Mouse (Mus musculus): ENCODE results near the gene Tmem88.

Tmem88 gene

DNA sequence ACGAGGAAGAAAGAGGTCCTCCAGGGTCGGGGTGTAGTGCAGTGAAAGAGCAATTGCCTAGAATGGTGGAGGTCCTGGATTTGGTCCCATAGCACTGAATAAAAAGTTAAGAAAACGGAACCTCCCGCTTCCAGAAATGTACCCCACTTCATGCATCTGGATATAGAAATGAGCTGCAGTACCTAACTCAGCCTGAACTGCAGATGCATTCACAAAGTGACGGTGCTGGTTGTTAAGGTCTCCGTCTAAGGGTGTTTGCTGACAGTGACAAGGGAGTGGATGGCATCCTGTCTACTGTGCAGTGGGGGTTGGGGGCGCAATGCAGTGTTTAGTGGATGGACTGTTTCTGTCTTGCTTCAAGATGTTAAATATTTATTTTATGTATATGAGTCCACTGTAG lies 11.3 kb downstream of the Tmem88 start:
- CTCF ChIA-PET: no interaction called here

- CTCF ChIA-PET: no interaction called here
Observed at GRCm38 (mm10) chr11:69384979-69385378, 13.1 kb downstream of the Tmem88 start.

- CTCF ChIA-PET: interaction anchor here (0.7 kb wide), 1 partner anchor 20 kb away, joined by 4 read pairs; no protein-coding TSS in a partner anchor
Observed at GRCm38 (mm10) chr11:69382478-69383105, 15.4 kb downstream of the Tmem88 start.

- CTCF ChIA-PET: interaction anchor here (0.6 kb wide), 1 partner anchor 74 kb away, joined by 8 read pairs; no protein-coding TSS in a partner anchor
Observed at GRCm38 (mm10) chr11:69381356-69381755, 16.7 kb downstream of the Tmem88 start.

- CTCF ChIA-PET: no interaction called here
Observed at GRCm38 (mm10) chr11:69379600-69379999, 18.4 kb downstream of the Tmem88 start.

- CTCF ChIA-PET: interaction anchor here (0.6 kb wide), 2 partner anchors 72 to 325 kb away, joined by 3 read pairs; no protein-coding TSS in a partner anchor
Observed at GRCm38 (mm10) chr11:69377766-69378165, 20.3 kb downstream of the Tmem88 start.

GRCm38 (mm10) chr11:69375646-69376045 lies 22.4 kb downstream of the Tmem88 start:
- CTCF ChIA-PET: interaction anchor here (0.6 kb wide), 1 partner anchor 332 kb away, joined by 4 read pairs; no protein-coding TSS in a partner anchor

DNA sequence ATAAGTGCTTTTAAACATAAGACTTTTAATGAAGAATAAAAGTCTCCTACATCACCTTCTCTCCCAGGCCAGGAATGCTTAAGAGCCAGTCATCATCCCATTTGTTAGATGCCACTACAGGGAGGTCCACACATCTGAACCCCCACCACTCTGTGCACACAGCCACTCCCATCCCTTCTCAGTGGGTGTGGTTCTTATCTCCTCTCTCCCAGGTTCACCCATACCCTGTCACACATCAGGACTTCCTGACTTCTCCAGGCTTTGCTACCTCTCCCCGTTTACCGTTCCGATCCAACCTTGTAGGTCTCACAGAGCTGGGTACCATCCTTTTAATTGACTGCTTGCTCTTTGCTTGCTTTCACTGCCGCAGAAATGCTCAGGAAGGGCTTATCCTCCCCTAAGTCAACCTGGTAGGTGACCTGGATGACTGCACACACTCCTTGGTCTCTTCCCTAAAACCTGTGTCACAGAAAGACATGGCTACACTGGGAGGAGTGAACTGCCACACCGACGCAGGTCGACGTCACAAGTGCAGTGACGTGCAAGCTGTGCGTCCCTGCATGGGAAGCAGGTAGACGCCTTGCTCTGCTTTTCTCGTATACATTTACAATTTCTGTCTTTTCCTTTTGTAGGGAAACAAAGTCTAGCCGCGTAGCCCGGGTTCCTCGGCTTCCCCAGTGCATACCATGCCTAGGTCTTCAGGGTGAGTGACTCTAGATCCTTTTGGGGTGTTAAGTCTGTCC lies 24.6 kb downstream of the Tmem88 start:
- CTCF ChIA-PET: no interaction called here

- CTCF ChIA-PET: interaction anchor here (0.6 kb wide), 1 partner anchor 100 kb away, joined by 3 read pairs; no protein-coding TSS in a partner anchor
Observed at GRCm38 (mm10) chr11:69372780-69373170, 25.3 kb downstream of the Tmem88 start.

DNA sequence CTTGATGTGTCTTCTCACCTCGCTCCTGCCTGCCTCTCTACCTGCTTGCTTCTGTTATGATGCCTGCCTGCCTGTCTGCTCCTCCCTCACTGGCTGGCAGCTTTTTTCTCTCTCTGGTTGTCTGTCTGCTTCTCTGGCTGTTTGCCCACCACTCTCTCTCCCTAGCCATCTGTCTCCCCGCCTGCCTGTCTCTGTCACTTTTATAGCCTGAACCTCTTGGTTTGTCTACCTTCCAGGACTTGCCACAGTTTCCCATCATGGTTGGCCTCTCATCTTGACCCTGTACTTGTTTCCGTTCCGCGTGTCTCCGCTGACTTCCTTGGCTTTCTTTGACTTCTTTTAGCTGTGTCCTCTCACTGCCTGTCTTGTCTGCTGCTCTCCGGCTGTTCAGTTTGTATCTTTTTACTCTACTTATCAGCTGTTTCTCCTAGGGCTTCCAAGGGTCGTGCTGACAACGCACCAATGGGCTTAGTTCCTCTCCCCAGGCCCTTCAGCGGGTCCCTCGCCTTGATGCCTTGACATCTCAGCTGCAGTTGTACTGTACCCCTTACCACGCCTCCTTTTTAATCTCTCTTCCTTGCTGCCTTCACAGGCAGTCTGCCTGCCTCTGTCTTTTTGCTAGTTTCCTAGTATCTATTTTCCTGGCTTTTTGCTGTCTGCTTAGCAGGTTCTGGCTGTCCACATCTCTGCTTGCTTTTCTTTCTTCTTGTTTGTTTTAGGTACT lies 25.8 kb downstream of the Tmem88 start:
- CTCF ChIA-PET: interaction anchor here (0.6 kb wide), 1 partner anchor 99 kb away, joined by 3 read pairs; no protein-coding TSS in a partner anchor

DNA sequence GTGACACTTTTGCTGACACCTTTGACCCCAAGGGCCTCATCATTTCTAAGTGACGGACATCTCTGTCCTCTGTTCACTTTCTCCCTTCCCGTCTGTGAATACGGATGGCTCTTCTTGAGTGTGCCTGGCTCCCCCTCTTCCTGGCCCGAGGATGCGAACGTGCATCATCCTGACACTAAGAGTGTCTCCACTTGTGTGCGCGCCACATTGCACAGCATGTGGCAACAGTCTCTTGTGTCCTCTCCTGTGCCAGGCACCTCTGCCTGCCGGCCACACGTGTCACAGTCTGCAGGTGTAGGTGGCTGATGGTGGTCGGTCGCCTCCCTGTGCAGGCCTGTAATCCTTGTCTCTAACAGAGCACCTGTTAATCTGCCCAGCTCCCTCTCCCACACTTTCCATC lies 26.4 kb downstream of the Tmem88 start:
- CTCF ChIA-PET: no interaction called here

DNA sequence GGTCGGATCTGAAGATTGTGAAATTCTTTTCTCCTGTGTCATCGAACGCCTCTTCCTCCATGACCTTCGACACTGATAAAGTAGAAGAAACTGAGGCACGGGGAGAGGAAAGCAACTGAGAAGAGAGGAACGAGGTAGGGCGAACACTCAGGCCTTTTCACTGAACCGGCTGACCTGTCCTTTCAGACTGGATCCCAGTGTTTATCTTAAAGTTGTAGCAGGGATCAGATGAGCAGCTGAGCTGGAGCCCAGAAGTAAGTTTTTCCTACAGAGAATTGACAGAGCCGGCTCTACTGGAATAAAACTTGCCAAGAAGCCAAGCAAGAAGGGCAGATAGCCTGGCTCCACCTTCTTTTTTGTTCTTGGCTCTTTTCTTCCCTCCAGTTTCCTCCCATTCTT lies 27.2 kb downstream of the Tmem88 start:
- CTCF ChIA-PET: interaction anchor here (0.6 kb wide), 1 partner anchor 8 kb away, joined by 5 read pairs; no protein-coding TSS in a partner anchor

GRCm38 (mm10) chr11:69369990-69370816 lies 27.8 kb downstream of the Tmem88 start:
- CTCF ChIA-PET: interaction anchor here (0.6 to 0.7 kb wide), 5 partner anchors 9 to 97 kb away, joined by 3 to 8 read pairs (median 6); no protein-coding TSS in a partner anchor

DNA sequence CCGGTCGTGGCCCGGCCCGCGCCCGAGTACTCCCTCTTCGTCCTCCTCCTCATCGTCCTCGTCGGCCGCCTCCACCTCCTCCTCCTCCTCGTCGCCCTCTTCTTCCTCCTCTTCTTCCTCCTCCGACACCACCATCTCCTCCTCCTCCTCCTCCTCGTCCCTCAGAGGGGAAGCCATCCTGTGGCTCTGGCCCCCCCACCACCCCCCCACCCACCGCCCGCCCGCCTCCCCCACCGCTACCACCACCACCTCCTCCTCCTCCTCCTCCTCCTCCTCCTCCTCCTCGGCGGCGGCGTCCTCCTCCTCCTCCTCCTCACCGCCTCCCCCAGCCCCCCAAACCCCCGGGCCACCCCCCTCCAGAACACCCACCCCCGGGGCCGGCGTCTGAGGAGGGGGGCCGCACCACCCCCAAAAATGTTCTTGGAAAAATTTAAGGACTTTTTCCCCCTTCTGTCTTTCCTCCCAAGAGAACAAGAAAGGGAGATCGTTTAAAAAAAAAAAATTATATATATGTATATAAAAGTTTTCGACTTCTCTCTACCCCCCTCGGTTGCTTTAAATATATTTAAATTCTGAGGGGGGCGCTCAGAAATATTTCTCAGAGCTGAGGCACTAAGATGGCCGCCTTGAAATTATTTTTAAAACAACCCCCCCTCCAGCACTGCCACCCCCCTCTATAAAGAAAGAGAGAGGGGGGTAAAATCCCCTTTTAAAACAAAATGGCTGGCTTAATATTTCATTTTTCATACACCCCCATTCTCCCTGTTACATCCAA lies 28.6 kb downstream of the Tmem88 start, which contains the start of gene Chd3:
Chd3 (minus strand) TSS at position 192 of the 775 bp plus-strand sequence.
- CTCF ChIA-PET: interaction anchor here (0.6 to 1.4 kb wide), 4 partner anchors 32 to 96 kb away, joined by 3 to 7 read pairs (median 5); no protein-coding TSS in a partner anchor

DNA sequence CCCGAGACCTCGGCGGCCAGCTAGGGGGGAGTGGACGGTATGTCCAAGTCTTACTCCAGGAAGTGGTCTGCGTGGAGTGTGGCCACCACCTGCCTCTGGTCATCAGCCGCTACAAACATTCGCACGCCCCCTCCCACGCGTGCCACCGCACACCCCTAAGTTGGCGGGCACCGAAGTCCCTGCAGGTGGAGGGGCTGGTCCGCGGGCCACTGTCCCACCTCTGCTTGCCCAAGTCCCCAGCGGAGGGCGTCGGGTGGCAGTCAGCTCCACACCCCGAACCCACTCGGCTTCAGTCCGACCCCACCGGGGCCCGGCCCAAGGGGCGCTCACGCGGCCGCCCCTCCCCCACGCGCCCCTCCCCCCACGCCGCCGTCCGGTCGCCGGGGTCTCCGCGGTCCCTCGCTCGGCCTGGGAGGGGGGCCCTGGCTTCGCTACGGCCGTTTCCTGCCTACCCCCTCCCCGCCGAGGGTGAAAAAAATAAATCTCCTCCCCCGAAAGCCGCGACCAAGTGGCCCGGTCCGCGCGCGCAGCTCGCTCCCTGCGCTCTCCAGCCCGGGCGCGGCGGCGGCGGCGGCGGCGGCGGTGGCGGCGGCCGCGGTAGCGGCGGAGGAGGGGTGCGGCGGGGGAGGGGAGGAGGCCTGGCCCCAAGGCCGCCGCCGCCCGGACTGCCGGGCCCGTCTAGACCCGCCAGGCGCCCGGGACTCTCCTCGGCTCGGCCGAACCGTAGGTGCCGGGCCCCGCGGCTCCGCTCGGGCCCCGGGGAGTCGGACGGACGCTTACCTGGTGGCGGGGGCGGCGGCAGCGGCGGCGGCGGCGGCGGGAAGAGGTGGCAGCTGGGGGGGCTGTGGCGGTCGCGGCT lies 29.4 kb downstream of the Tmem88 start:
- CTCF ChIA-PET: interaction anchor here (1.0 to 1.4 kb wide), 2 partner anchors 35 to 63 kb away, joined by 3 to 4 read pairs; no protein-coding TSS in a partner anchor

DNA sequence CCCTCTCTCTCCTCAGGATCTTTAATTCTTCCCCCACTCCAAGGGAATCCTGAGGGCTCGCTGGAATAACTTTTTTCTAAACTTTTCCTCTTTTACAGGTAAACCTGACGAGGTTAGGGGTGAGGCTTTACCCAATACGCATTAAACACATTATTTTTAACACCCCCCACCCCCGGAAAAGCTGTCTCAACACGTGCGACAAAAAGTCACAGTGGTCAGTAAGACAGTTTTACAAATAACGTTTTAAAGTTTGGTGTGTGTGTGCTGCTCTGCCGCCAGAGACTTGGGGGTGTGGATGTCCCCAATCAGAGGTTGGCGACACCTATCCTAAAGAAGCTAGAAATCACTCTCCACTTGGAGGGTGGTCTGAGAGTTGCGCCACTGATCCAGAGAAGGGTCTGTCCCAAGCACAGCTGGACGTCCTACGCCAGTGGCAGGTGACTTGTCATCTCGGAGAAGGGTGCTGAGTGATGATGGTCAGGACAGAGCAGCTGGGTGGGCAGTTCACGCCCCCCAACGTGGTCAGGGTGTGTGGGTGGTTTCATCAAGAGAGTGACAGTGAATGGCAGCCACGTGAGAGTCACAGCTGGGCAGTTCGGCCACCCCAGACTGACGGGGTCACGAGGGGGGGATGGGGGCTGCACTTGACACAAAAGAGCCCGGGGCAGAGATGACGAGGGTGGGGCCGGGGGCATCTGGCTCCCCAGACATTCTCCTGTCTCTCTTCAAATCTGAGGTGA lies 30.2 kb downstream of the Tmem88 start:
- CTCF ChIA-PET: interaction anchor here (0.6 to 1.4 kb wide), 3 partner anchors 34 to 63 kb away, joined by 3 to 4 read pairs (median 3); no protein-coding TSS in a partner anchor

- CTCF ChIA-PET: interaction anchor here (0.7 kb wide), 1 partner anchor 310 kb away, joined by 4 read pairs; no protein-coding TSS in a partner anchor
Observed at GRCm38 (mm10) chr11:69366855-69367615, 31.0 kb downstream of the Tmem88 start.
